Mouse (Mus musculus): ENCODE measurements around the gene Nr5a1. TPM values are rescaled to one million over a fixed set of nuclear protein-coding genes. Genes with fewer than 3 reads are reported as not detected.

Nr5a1 gene
- polyA plus RNA-seq (2015; fragmentation: Nextera tagmentation; extraction: Ambion mirVana), result 0.28 and 0.33 TPM in 2 replicates

DNA sequence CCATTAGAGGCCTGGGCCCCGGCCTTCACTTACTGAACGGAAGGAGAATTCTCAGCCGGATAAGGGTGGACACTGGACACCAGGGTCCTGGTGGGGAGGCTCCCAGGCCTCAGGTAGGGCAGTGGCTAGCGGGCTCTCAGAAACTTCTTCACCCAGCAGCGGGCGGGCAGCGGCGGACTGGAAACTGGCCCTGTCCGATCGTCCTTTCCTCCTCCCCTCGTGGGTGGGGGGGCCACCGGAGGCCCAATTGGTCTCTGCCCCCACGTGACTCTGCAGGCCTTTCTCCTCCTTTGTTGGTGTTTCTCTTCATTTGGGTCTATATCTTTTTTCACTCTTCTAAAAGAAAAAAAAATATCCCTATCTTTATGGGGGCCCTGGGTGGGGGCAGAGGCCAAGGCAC lies at the start of gene Nr5a1:
Gene Nr5a1 (minus strand): TSS at position 219 of the 400 bp plus-strand sequence.
- TF ChIP-seq CTCF (IDR thresholded peaks at IDR 0.05; ENCODE audit: low read depth) (no peak), EP300 (optimal IDR thresholded peaks at IDR 0.05) (no peak)
- 90% methylated on average over 13 of the region's 13 CpGs for WGBS
- ATAC-seq (ENCODE audit: low FRiP score, low TSS enrichment) (no peak), DNase-seq (ENCODE audit: low spot score) (no peak)
- no peaks in the 10 kb centered on the region for H3K36me3 ChIP-seq (ENCODE audit: control insufficient read depth, insufficient read depth, low read length)
- H3K9ac ChIP-seq (ENCODE audit: low read length), result no peak within 1 kb of the TSS
- no peaks in the 10 kb centered on the region for H3K9me3 ChIP-seq (ENCODE audit: control insufficient read depth, low read length)
- no peak within 1 kb of the TSS for H3K4me3 ChIP-seq (ENCODE audit: low read depth, low read length)
- no peak within 1 kb of the TSS for H3K4me2 ChIP-seq (replicated peaks; ENCODE audit: low read depth)
- 0 out of 2 replicates have a peak, but pooled peaks cover 3% of the 10 kb centered on the region for H3K4me1 ChIP-seq (replicated peaks; ENCODE audit: control insufficient read depth, insufficient read depth)
- no peak within 1 kb of the TSS for H3K27ac ChIP-seq (replicated peaks)
- peaks cover 3% of the 10 kb centered on the region; the same call in 1 of the 2 replicates for H3K27me3 ChIP-seq (ENCODE audit: control insufficient read depth, insufficient read depth, low read length)

DNA sequence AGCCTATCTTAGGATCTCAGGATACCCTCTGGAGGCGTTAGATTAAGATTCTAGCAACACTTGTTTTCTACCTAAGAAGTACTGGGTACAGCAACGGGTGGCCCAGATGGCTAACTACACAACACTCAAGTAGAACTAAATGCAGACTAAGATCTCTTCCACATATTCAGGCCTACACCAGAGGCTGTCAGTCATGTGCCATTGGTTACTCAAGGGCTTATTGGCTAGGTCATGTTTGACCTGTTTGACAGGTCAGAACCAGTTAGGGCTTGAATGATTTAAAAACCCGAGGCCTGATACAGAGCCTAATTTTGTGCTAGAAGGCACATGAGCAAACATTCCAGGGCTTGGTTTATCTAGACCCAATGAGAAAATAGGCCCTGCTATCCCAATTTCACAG lies 25.5 kb upstream of the Nr5a1 start:
- Histone ChIP-seq H3K27me3 (ENCODE audit: control insufficient read depth, insufficient read depth, low read length) (no peaks in the 10 kb centered on the region), H3K9ac (ENCODE audit: low read length) (no peak overlapping the region), H3K4me2 (replicated peaks; ENCODE audit: low read depth) (no peak overlapping the region), H3K9me3 (ENCODE audit: control insufficient read depth, low read length) (no peaks in the 10 kb centered on the region), H3K36me3 (ENCODE audit: control insufficient read depth, insufficient read depth, low read length) (no peaks in the 10 kb centered on the region), H3K4me3 (ENCODE audit: low read depth, low read length) (no peak overlapping the region), H3K4me1 (replicated peaks; ENCODE audit: control insufficient read depth, insufficient read depth) (no peaks in the 10 kb centered on the region), H3K27ac (replicated peaks) (no peak overlapping the region)
- 63% methylated on average over 3 of the region's 3 CpGs for WGBS
- ATAC-seq (ENCODE audit: low FRiP score, low TSS enrichment) (peak; percentile 60; the same call in 1 of the 2 replicates), DNase-seq (ENCODE audit: low spot score) (no peak)
- TF ChIP-seq EP300 (optimal IDR thresholded peaks at IDR 0.05) (no peak), CTCF (IDR thresholded peaks at IDR 0.05; ENCODE audit: low read depth) (no peak)

DNA sequence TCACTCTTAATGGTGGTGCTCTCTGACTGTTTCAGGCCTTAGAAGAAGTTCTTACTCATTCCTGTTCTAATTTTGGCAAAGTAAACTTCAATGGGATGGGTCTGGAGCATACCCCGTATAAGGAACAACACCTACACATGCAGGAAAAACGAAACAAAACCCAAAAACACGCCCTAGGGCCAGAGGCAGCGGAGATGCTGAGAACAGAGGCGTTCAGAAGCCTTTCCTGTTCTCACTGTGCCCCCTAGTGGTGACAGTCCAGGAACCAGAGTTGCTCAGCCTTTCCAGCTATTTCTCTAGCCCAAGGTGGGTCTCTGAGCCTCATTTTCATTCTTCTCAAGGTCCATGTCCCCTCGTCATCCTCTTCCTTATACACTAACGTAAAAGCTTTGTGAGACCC lies 25.1 kb upstream of the Nr5a1 start:
- peak; percentile 73; the same call in 1 of the 2 replicates for ATAC-seq (ENCODE audit: low FRiP score, low TSS enrichment)
- no peak overlapping the region for H3K9ac ChIP-seq (ENCODE audit: low read length)
- no peak overlapping the region for H3K4me2 ChIP-seq (replicated peaks; ENCODE audit: low read depth)
- no peaks in the 10 kb centered on the region for H3K27me3 ChIP-seq (ENCODE audit: control insufficient read depth, insufficient read depth, low read length)
- H3K27ac ChIP-seq (replicated peaks), result no peak overlapping the region
- no peak overlapping the region for H3K4me3 ChIP-seq (ENCODE audit: low read depth, low read length)
- 15% methylated on average over 7 of the region's 7 CpGs for WGBS
- no peak for TF ChIP-seq EP300 (optimal IDR thresholded peaks at IDR 0.05)
- TF ChIP-seq CTCF (IDR thresholded peaks at IDR 0.05; ENCODE audit: low read depth), result peak; percentile 93
- DNase-seq (ENCODE audit: low spot score), result peak; percentile 67
- H3K36me3 ChIP-seq (ENCODE audit: control insufficient read depth, insufficient read depth, low read length), result no peaks in the 10 kb centered on the region
- no peaks in the 10 kb centered on the region for H3K4me1 ChIP-seq (replicated peaks; ENCODE audit: control insufficient read depth, insufficient read depth)
- H3K9me3 ChIP-seq (ENCODE audit: control insufficient read depth, low read length), result no peaks in the 10 kb centered on the region

DNA sequence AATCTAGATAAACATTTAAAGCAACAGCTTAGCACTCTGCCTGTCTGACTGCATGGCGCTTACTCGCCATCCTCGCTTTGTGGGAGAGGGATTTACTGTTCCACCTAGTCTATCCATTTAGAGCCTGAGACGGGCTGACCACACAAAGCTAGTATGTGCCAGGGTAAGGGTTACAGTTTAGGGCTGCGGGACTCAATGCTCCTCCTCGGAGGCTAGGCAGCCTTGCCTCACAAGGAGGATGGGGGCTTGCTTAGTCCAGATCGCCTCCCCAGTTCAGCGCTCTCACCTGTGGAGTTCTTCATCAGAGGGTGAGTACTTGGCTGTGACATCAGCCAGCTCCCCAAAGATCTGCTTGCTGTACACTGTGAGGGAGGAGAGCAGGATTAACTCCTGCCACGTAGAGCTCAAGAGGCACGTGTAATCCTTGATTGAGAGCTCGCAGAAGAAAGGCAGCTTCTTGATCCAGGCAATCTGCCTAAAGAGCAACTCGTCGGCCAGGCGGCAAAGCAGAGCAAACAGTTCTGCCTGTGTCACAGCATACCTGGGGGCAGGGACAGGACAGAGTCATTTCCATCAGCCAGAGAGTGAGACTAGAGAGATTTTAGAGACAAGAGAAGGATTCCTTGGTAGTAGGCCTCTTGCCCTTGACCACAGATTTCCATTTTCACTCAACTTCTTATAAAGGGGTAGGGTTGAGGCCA lies 24.4 kb upstream of the Nr5a1 start:
- 73% methylated on average over 14 of the region's 14 CpGs for WGBS
- TF ChIP-seq EP300 (optimal IDR thresholded peaks at IDR 0.05) (no peak), CTCF (IDR thresholded peaks at IDR 0.05; ENCODE audit: low read depth) (no peak)
- H3K27ac ChIP-seq (replicated peaks), result no peak overlapping the region
- no peaks in the 10 kb centered on the region for H3K27me3 ChIP-seq (ENCODE audit: control insufficient read depth, insufficient read depth, low read length)
- no peaks in the 10 kb centered on the region for H3K9me3 ChIP-seq (ENCODE audit: control insufficient read depth, low read length)
- H3K9ac ChIP-seq (ENCODE audit: low read length), result no peak overlapping the region
- ATAC-seq (ENCODE audit: low FRiP score, low TSS enrichment) (no peak), DNase-seq (ENCODE audit: low spot score) (no peak)
- no peaks in the 10 kb centered on the region for H3K4me1 ChIP-seq (replicated peaks; ENCODE audit: control insufficient read depth, insufficient read depth)
- H3K36me3 ChIP-seq (ENCODE audit: control insufficient read depth, insufficient read depth, low read length), result no peaks in the 10 kb centered on the region
- H3K4me2 ChIP-seq (replicated peaks; ENCODE audit: low read depth), result no peak overlapping the region
- H3K4me3 ChIP-seq (ENCODE audit: low read depth, low read length), result no peak overlapping the region

DNA sequence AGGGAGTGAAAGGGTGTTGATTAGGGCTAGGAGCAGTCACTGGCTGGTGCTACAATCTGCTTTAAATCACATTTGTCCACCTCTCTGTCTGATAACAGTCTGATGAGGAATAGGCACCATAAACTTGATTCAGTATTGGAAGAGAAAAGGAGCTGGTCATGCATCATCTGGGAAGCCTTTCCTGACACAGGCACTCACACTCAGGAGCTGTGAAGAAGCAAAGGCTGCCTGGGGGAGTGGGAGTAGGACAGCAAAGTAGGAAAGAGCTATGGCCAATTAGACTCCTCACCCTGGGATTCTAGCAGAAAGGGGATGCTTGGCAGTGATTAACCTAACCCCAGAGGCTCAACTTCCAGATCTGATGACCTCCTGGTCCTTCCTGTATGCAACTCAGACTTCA lies 21.4 kb upstream of the Nr5a1 start:
- DNase-seq (ENCODE audit: low spot score) (no peak), ATAC-seq (ENCODE audit: low FRiP score, low TSS enrichment) (no peak)
- Histone ChIP-seq H3K4me2 (replicated peaks; ENCODE audit: low read depth) (no peak overlapping the region), H3K9ac (ENCODE audit: low read length) (no peak overlapping the region), H3K4me3 (ENCODE audit: low read depth, low read length) (no peak overlapping the region), H3K27ac (replicated peaks) (no peak overlapping the region), H3K9me3 (ENCODE audit: control insufficient read depth, low read length) (no peaks in the 10 kb centered on the region), H3K36me3 (ENCODE audit: control insufficient read depth, insufficient read depth, low read length) (no peaks in the 10 kb centered on the region), H3K4me1 (replicated peaks; ENCODE audit: control insufficient read depth, insufficient read depth) (no peaks in the 10 kb centered on the region), H3K27me3 (ENCODE audit: control insufficient read depth, insufficient read depth, low read length) (no peaks in the 10 kb centered on the region)
- no peak for TF ChIP-seq EP300 (optimal IDR thresholded peaks at IDR 0.05)
- TF ChIP-seq CTCF (IDR thresholded peaks at IDR 0.05; ENCODE audit: low read depth), result no peak

DNA sequence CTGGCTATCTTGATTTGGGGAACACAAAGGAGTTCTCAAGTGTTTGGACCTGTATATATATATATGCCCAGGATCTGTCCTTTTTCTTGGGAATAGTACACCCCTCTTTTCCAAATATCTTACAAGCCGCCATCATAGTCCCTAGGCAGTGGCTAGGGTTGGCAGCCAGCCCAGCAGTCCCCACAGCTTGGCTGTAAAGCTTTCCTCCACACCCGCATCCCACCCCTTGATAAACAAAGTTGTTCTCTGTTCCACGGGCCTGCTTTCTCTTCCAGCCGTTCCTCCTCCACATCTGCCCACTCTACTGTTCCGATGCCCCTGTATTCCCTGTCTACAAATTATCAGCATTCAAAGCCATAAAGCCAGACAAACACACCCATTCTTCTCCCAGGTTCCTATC lies 20.4 kb upstream of the Nr5a1 start:
- Histone ChIP-seq H3K27me3 (ENCODE audit: control insufficient read depth, insufficient read depth, low read length) (no peaks in the 10 kb centered on the region), H3K36me3 (ENCODE audit: control insufficient read depth, insufficient read depth, low read length) (no peaks in the 10 kb centered on the region), H3K4me1 (replicated peaks; ENCODE audit: control insufficient read depth, insufficient read depth) (no peaks in the 10 kb centered on the region), H3K4me3 (ENCODE audit: low read depth, low read length) (no peak overlapping the region), H3K9me3 (ENCODE audit: control insufficient read depth, low read length) (no peaks in the 10 kb centered on the region), H3K9ac (ENCODE audit: low read length) (no peak overlapping the region), H3K27ac (replicated peaks) (no peak overlapping the region), H3K4me2 (replicated peaks; ENCODE audit: low read depth) (no peak overlapping the region)
- no peak for DNase-seq (ENCODE audit: low spot score)
- no peak for ATAC-seq (ENCODE audit: low FRiP score, low TSS enrichment)
- 60% methylated on average over 5 of the region's 5 CpGs for WGBS
- no peak for TF ChIP-seq EP300 (optimal IDR thresholded peaks at IDR 0.05)
- TF ChIP-seq CTCF (IDR thresholded peaks at IDR 0.05; ENCODE audit: low read depth), result no peak

All from stomach, postnatal 0 days (tissue).